Comparison of ENCODE assay signal across 9 mouse cellular contexts in genomic region chr13:14521746-14522127, GRCm38 (mm10). TPM values are rescaled to one million over a fixed set of nuclear protein-coding genes. Genes with fewer than 3 reads are reported as not detected.
A peak's percentile ranks its signal among the peaks of the same experiment; 100 is the strongest.
DNase-seq lines count a peak whose midpoint lies in the region; ATAC-seq and TF ChIP-seq lines count a peak whose summit lies in the region.
"Had no signal": no experiment of that assay in that cellular context is flagged by ENCODE, and none has a peak within 500 bp of the region (broad histone marks: within the 10 kb centered on the region; RNA-seq: fewer than 3 reads in every experiment).

No protein-coding gene starts in this region.

- 0 out of 2 replicates have a peak, but pooled peaks cover 6% of the 10 kb centered on the region for H3K4me1 ChIP-seq in kidney, embryonic 16.5 days (ENCODE audit: insufficient read depth, low read length)
- H3K4me1 ChIP-seq in embryonic facial prominence, embryonic 12.5 days = 0 out of 2 replicates have a peak, but pooled peaks cover 5% of the 10 kb centered on the region
- peaks cover 3% of the 10 kb centered on the region; the same call in 1 of the 2 replicates for H3K4me1 ChIP-seq in limb, embryonic 14.5 days (ENCODE audit: control insufficient read depth, insufficient read depth, low read length)
- H3K4me1 ChIP-seq in stomach, embryonic 16.5 days (ENCODE audit: control insufficient read depth, insufficient read depth, low read length) = peaks cover 11% of the 10 kb centered on the region; the same call in 1 of the 2 replicates
- no peaks in the 10 kb centered on the region for H3K4me1 ChIP-seq in thymus, adult 2 months (replicated peaks; ENCODE audit: control insufficient read depth, insufficient read depth, low read length)
- H3K4me1 ChIP-seq in kidney, adult 2 months (ENCODE audit: control insufficient read depth, insufficient read depth, low read length) = no peaks in the 10 kb centered on the region

- TF ChIP-seq POLR2A in limb, embryonic 14.5 days (IDR thresholded peaks at IDR 0.05; ENCODE audit: borderline replicate concordance, extremely low read depth, insufficient read depth, insufficient read length) = no peak
- TF ChIP-seq POLR2A in thymus, adult 2 months (IDR thresholded peaks at IDR 0.05; ENCODE audit: control insufficient read depth, extremely low read depth, insufficient read depth, low read length, poor library complexity) = no peak
- TF ChIP-seq POLR2A in kidney, adult 2 months (IDR thresholded peaks at IDR 0.05; ENCODE audit: low read depth, low read length) = no peak

- H3K27me3 ChIP-seq in kidney, embryonic 16.5 days (ENCODE audit: insufficient read depth, low read length) = peaks cover 32% of the 10 kb centered on the region
- H3K27me3 ChIP-seq in embryonic facial prominence, embryonic 12.5 days = peaks cover 31% of the 10 kb centered on the region
- peaks cover 30% of the 10 kb centered on the region; the same call in 1 of the 2 replicates for H3K27me3 ChIP-seq in limb, embryonic 14.5 days (ENCODE audit: control insufficient read depth, insufficient read depth, low read length)
- peaks cover 11% of the 10 kb centered on the region; the same call in 1 of the 2 replicates for H3K27me3 ChIP-seq in stomach, embryonic 16.5 days (ENCODE audit: control insufficient read depth, insufficient read depth, low read length)
- H3K27me3 ChIP-seq in thymus, adult 2 months (ENCODE audit: control insufficient read depth, insufficient read depth, low read length) = peaks cover 2% of the 10 kb centered on the region; the same call in 1 of the 2 replicates
- no peaks in the 10 kb centered on the region; the same call in 1 of the 2 replicates for H3K27me3 ChIP-seq in kidney, adult 2 months (replicated peaks; ENCODE audit: control insufficient read depth, insufficient read depth, low read length)

- DNase-seq in kidney, postnatal 36 days = no peak
- DNase-seq in heart, postnatal 36 days = peak; percentile 3 to 7
- DNase-seq in limb, embryonic 14.5 days (ENCODE audit: low spot score) = no peak
- no peak for DNase-seq in thymus, adult 2 months
- no peak for DNase-seq in kidney, adult 2 months

- H3K4me3 ChIP-seq in kidney, embryonic 16.5 days (ENCODE audit: low read length) = peak overlapping the region; percentile 55
- H3K4me3 ChIP-seq in embryonic facial prominence, embryonic 12.5 days = peak overlapping the region; percentile 55
- peak overlapping the region; percentile 48 for H3K4me3 ChIP-seq in limb, embryonic 14.5 days (replicated peaks; ENCODE audit: low read length)
- peak overlapping the region; percentile 54 for H3K4me3 ChIP-seq in stomach, embryonic 16.5 days (replicated peaks; ENCODE audit: low read length)
- no peak overlapping the region for H3K4me3 ChIP-seq in thymus, adult 2 months (ENCODE audit: control insufficient read depth, insufficient read depth, low read length)
- no peak overlapping the region for H3K4me3 ChIP-seq in kidney, adult 2 months (ENCODE audit: insufficient read depth, low read depth, low read length)

- WGBS in kidney, embryonic 16.5 days = 29% methylated on average over 4 of the region's 4 CpGs
- WGBS in embryonic facial prominence, embryonic 12.5 days = 22% methylated on average over 4 of the region's 4 CpGs
- 29% methylated on average over 4 of the region's 4 CpGs for WGBS in limb, embryonic 14.5 days
- WGBS in stomach, embryonic 16.5 days = 21% methylated on average over 4 of the region's 4 CpGs
- WGBS in thymus, adult 2 months = 44% methylated on average over 4 of the region's 4 CpGs
- 26% methylated on average over 4 of the region's 4 CpGs for WGBS in kidney, adult 2 months

- no peaks in the 10 kb centered on the region for H3K9me3 ChIP-seq in kidney, embryonic 16.5 days (ENCODE audit: low read length)
- H3K9me3 ChIP-seq in embryonic facial prominence, embryonic 12.5 days = no peaks in the 10 kb centered on the region
- no peaks in the 10 kb centered on the region for H3K9me3 ChIP-seq in limb, embryonic 14.5 days (ENCODE audit: control insufficient read depth, low read length)
- no peaks in the 10 kb centered on the region for H3K9me3 ChIP-seq in stomach, embryonic 16.5 days (replicated peaks; ENCODE audit: control insufficient read depth, low read length)

- peak overlapping the region; percentile 93 for H3K4me2 ChIP-seq in kidney, embryonic 16.5 days (replicated peaks; ENCODE audit: low read depth, low read length)
- H3K4me2 ChIP-seq in embryonic facial prominence, embryonic 12.5 days (replicated peaks) = peak overlapping the region; percentile 85
- peak overlapping the region; percentile 94 for H3K4me2 ChIP-seq in limb, embryonic 14.5 days (replicated peaks; ENCODE audit: low read depth, low read length, severe bottlenecking)
- H3K4me2 ChIP-seq in stomach, embryonic 16.5 days (ENCODE audit: low read depth, low read length) = peak overlapping the region; percentile 88

- H3K9ac ChIP-seq in kidney, embryonic 16.5 days (replicated peaks; ENCODE audit: low read length) = no peak overlapping the region
- H3K9ac ChIP-seq in embryonic facial prominence, embryonic 12.5 days = peak overlapping the region; percentile 52; the same call in 1 of the 2 replicates
- no peak overlapping the region for H3K9ac ChIP-seq in limb, embryonic 14.5 days (ENCODE audit: low read depth, low read length, severe bottlenecking)
- no peak overlapping the region for H3K9ac ChIP-seq in stomach, embryonic 16.5 days (ENCODE audit: low read length)

- intact Hi-C loops in heart, postnatal 36 days (cut with DNase I) = no loop called here

- no peak overlapping the region for H3K27ac ChIP-seq in kidney, embryonic 16.5 days (ENCODE audit: low read length)
- H3K27ac ChIP-seq in embryonic facial prominence, embryonic 12.5 days = no peak overlapping the region
- no peak overlapping the region for H3K27ac ChIP-seq in limb, embryonic 14.5 days (replicated peaks; ENCODE audit: low read depth, low read length)
- no peak overlapping the region for H3K27ac ChIP-seq in stomach, embryonic 16.5 days (ENCODE audit: low read length)
- no peak overlapping the region for H3K27ac ChIP-seq in thymus, adult 2 months (ENCODE audit: control insufficient read depth, insufficient read depth, low read length)
- no peak overlapping the region for H3K27ac ChIP-seq in kidney, adult 2 months (ENCODE audit: insufficient read depth, low read depth, low read length)
- H3K27ac ChIP-seq: macrophage had no signal

- peak; percentile 33 for ATAC-seq in kidney, embryonic 16.5 days (ENCODE audit: low FRiP score, low TSS enrichment)
- 0 out of 2 replicates have a peak, but pooled peaks have one; percentile 6 for ATAC-seq in embryonic facial prominence, embryonic 12.5 days (ENCODE audit: insufficient number of reproducible peaks, insufficient read depth, low FRiP score, low TSS enrichment)
- 0 out of 2 replicates have a peak, but pooled peaks have one; percentile 8 for ATAC-seq in limb, embryonic 14.5 days (ENCODE audit: low FRiP score, low read depth)
- peak; percentile 37 for ATAC-seq in stomach, embryonic 16.5 days (ENCODE audit: insufficient read depth, low FRiP score)

- no peaks in the 10 kb centered on the region for H3K36me3 ChIP-seq in kidney, embryonic 16.5 days (ENCODE audit: insufficient read depth, low read length)
- no peaks in the 10 kb centered on the region for H3K36me3 ChIP-seq in embryonic facial prominence, embryonic 12.5 days
- H3K36me3 ChIP-seq in limb, embryonic 14.5 days (ENCODE audit: control insufficient read depth, insufficient read depth, low read length) = no peaks in the 10 kb centered on the region
- no peaks in the 10 kb centered on the region for H3K36me3 ChIP-seq in stomach, embryonic 16.5 days (ENCODE audit: control insufficient read depth, insufficient read depth, low read length)
- H3K36me3 ChIP-seq in thymus, adult 2 months (ENCODE audit: control insufficient read depth, insufficient read depth, low read length) = no peaks in the 10 kb centered on the region
- H3K36me3 ChIP-seq in kidney, adult 2 months (ENCODE audit: control insufficient read depth, insufficient read depth, low read length) = no peaks in the 10 kb centered on the region

- no peak for TF ChIP-seq CTCF in thymus, adult 2 months (IDR thresholded peaks at IDR 0.05; ENCODE audit: borderline replicate concordance, control insufficient read depth, extremely low read depth, insufficient read depth, low read length, poor library complexity)
- TF ChIP-seq CTCF in kidney, adult 2 months (conservative IDR thresholded peaks at IDR 0.05; ENCODE audit: insufficient read depth, insufficient read length, low read depth, low read length) = no peak

RNA-seq across cellular contexts. Expression of gene Hecw1, which starts 1.3 kb away (rescaled TPM):
- polyA plus RNA-seq in kidney, embryonic 16.5 days (2015; fragmentation: Nextera tagmentation; extraction: Ambion mirVana) = 0.14 and 0.27 TPM in 2 replicates
- 2.9 and 4.1 TPM in 2 replicates for polyA plus RNA-seq in embryonic facial prominence, embryonic 12.5 days (2016; fragmentation: Nextera tagmentation; extraction: Ambion mirVana)
- under 1 TPM; 0.05 to 0.64 TPM for total RNA-seq in heart, postnatal 36 days (2021)
- polyA plus RNA-seq in limb, embryonic 14.5 days (2012; rRNA removed) = 0.13 and 0.21 TPM in 2 replicates
- 0.07 and 0.34 TPM in 2 replicates for polyA plus RNA-seq in limb, embryonic 14.5 days (2014; fragmentation: Nextera tagmentation; extraction: Ambion mirVana)
- polyA plus RNA-seq in stomach, embryonic 16.5 days (2015; fragmentation: Nextera tagmentation; extraction: Ambion mirVana) = 1.0 and 1.3 TPM in 2 replicates
- 0.12 and 1.1 TPM in 2 replicates for polyA plus RNA-seq in thymus, adult 2 months (2012; rRNA removed)
- polyA plus RNA-seq in kidney, adult 2 months (2012; rRNA removed) = 0.03 TPM in 1 of 2 replicates, not detected in the other
- polyA plus RNA-seq: macrophage had no signal

Comparison
In these comparisons a context has a peak if more than half of its experiments do, and no peak if none do; other contexts are left out.
1. H3K4me3 ChIP-seq: peak in kidney, embryonic 16.5 days (single experiment), embryonic facial prominence, embryonic 12.5 days (single experiment), limb, embryonic 14.5 days (single experiment) and stomach, embryonic 16.5 days (single experiment); none in thymus, adult 2 months (single experiment) and kidney, adult 2 months (single experiment).
2. DNase-seq: peak in heart, postnatal 36 days (2 of 2); none in kidney, postnatal 36 days (0 of 2), limb, embryonic 14.5 days (single experiment), thymus, adult 2 months (single experiment) and kidney, adult 2 months (single experiment).
3. Peak in every context shown above with its lines, with median percentiles within 50 percentile points of each other: ATAC-seq and H3K4me2 ChIP-seq.